ENCODE assay signal across 23 mouse cellular contexts in the genomic region with DNA sequence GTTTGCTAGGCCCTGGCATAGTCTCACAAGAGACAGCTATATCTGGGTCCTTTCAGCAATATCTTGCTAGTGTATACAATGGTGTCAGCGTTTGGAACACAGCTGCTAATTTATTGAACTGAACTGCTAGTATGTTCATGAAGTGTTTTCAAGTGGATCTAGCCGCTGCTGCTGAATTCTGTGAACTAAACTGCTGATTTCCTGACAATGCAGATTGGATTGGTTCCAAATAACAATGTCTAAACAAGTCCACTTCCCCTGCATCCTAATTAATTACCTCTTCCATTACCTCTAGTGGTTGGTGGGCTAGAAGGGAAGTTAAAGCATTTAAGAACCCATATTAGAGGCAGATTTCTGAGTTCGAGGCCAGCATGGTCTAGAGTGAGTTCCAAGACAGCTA. TPM values are rescaled to one million over a fixed set of nuclear protein-coding genes. Genes with fewer than 3 reads are reported as not detected.
A peak's percentile ranks its signal among the peaks of the same experiment; 100 is the strongest.
DNase-seq lines count a peak whose midpoint lies in the region; ATAC-seq and TF ChIP-seq lines count a peak whose summit lies in the region.
"Had no signal": no experiment of that assay in that cellular context is flagged by ENCODE, and none has a peak within 500 bp of the region (broad histone marks: within the 10 kb centered on the region; RNA-seq: fewer than 3 reads in every experiment).

No protein-coding gene starts in this region.

- 33% methylated on average over 3 of the region's 3 CpGs for WGBS in forebrain, embryonic 14.5 days
- WGBS in forebrain, embryonic 15.5 days = 37% methylated on average over 3 of the region's 3 CpGs
- 57% methylated on average over 3 of the region's 3 CpGs for WGBS in lung, embryonic 14.5 days
- 49% methylated on average over 3 of the region's 3 CpGs for WGBS in lung, postnatal 0 days

- H3K4me3 ChIP-seq in forebrain, embryonic 14.5 days (ENCODE audit: low read depth, low read length) = no peak overlapping the region
- H3K4me3 ChIP-seq in forebrain, embryonic 15.5 days = no peak overlapping the region
- H3K4me3 ChIP-seq in lung, embryonic 14.5 days (ENCODE audit: low read depth, low read length) = no peak overlapping the region
- no peak overlapping the region for H3K4me3 ChIP-seq in lung, postnatal 0 days (ENCODE audit: low read depth, low read length)
- H3K4me3 ChIP-seq: embryonic facial prominence, embryonic 13.5 days; embryonic facial prominence, embryonic 15.5 days; erythroblast, embryonic 14.5 days; forebrain, embryonic 10.5 days had no signal

- no peak overlapping the region for H3K27ac ChIP-seq in forebrain, embryonic 14.5 days (ENCODE audit: low read depth, low read length)
- no peak overlapping the region for H3K27ac ChIP-seq in forebrain, embryonic 15.5 days (replicated peaks)
- no peak overlapping the region for H3K27ac ChIP-seq in lung, embryonic 14.5 days (ENCODE audit: low read depth)
- no peak overlapping the region for H3K27ac ChIP-seq in lung, postnatal 0 days (ENCODE audit: low read length)
- H3K27ac ChIP-seq: embryonic facial prominence, embryonic 13.5 days; embryonic facial prominence, embryonic 15.5 days; forebrain, embryonic 10.5 days had no signal

- H3K9ac ChIP-seq in forebrain, embryonic 14.5 days (ENCODE audit: low read length) = no peak overlapping the region
- H3K9ac ChIP-seq in forebrain, embryonic 15.5 days (replicated peaks) = no peak overlapping the region
- no peak overlapping the region for H3K9ac ChIP-seq in lung, embryonic 14.5 days
- H3K9ac ChIP-seq in lung, postnatal 0 days (replicated peaks; ENCODE audit: low read depth) = no peak overlapping the region
- H3K9ac ChIP-seq: embryonic facial prominence, embryonic 13.5 days; embryonic facial prominence, embryonic 15.5 days had no signal

- H3K27me3 ChIP-seq in forebrain, embryonic 14.5 days (replicated peaks; ENCODE audit: control insufficient read depth, insufficient read depth, low read length) = no peaks in the 10 kb centered on the region
- no peaks in the 10 kb centered on the region for H3K27me3 ChIP-seq in forebrain, embryonic 15.5 days
- no peaks in the 10 kb centered on the region for H3K27me3 ChIP-seq in lung, embryonic 14.5 days (ENCODE audit: insufficient read depth, low read length)
- no peaks in the 10 kb centered on the region for H3K27me3 ChIP-seq in lung, postnatal 0 days (replicated peaks; ENCODE audit: insufficient read depth, low read length)
- H3K27me3 ChIP-seq: embryonic facial prominence, embryonic 13.5 days; embryonic facial prominence, embryonic 15.5 days had no signal

- no peaks in the 10 kb centered on the region for H3K4me1 ChIP-seq in forebrain, embryonic 14.5 days (ENCODE audit: control insufficient read depth, insufficient read depth, low read length)
- H3K4me1 ChIP-seq in forebrain, embryonic 15.5 days = no peaks in the 10 kb centered on the region
- no peaks in the 10 kb centered on the region for H3K4me1 ChIP-seq in lung, embryonic 14.5 days (ENCODE audit: insufficient read depth)
- no peaks in the 10 kb centered on the region for H3K4me1 ChIP-seq in lung, postnatal 0 days (ENCODE audit: insufficient read depth, low read depth, low read length)
- H3K4me1 ChIP-seq: embryonic facial prominence, embryonic 15.5 days; forebrain, embryonic 10.5 days had no signal

- no peak for TF ChIP-seq POLR2A in brain, embryonic 14.5 days (IDR thresholded peaks at IDR 0.05; ENCODE audit: borderline replicate concordance, extremely low read depth, insufficient read depth, insufficient read length, poor library complexity, severe bottlenecking)

- H3K9me3 ChIP-seq in forebrain, embryonic 14.5 days (replicated peaks; ENCODE audit: control insufficient read depth, low read length) = no peaks in the 10 kb centered on the region
- no peaks in the 10 kb centered on the region for H3K9me3 ChIP-seq in forebrain, embryonic 15.5 days
- no peaks in the 10 kb centered on the region for H3K9me3 ChIP-seq in lung, embryonic 14.5 days (ENCODE audit: low read depth, low read length)
- no peaks in the 10 kb centered on the region for H3K9me3 ChIP-seq in lung, postnatal 0 days (ENCODE audit: low read length)
- H3K9me3 ChIP-seq: embryonic facial prominence, embryonic 13.5 days; embryonic facial prominence, embryonic 15.5 days had no signal

- intact Hi-C loops in gastrocnemius, postnatal 36 days (cut with DNase I) = no loop called here

- TF ChIP-seq EP300 in lung, postnatal 0 days (IDR thresholded peaks at IDR 0.05) = no peak

- no peaks in the 10 kb centered on the region for H3K36me3 ChIP-seq in forebrain, embryonic 14.5 days (ENCODE audit: control insufficient read depth, insufficient read depth, low read length)
- H3K36me3 ChIP-seq in forebrain, embryonic 15.5 days = no peaks in the 10 kb centered on the region
- no peaks in the 10 kb centered on the region for H3K36me3 ChIP-seq in lung, embryonic 14.5 days (ENCODE audit: insufficient read depth)
- H3K36me3 ChIP-seq in lung, postnatal 0 days (ENCODE audit: insufficient read depth, low read length) = no peaks in the 10 kb centered on the region
- H3K36me3 ChIP-seq: embryonic facial prominence, embryonic 13.5 days; embryonic facial prominence, embryonic 15.5 days; forebrain, embryonic 10.5 days had no signal

- DNase-seq in forebrain, embryonic 14.5 days (ENCODE audit: low spot score) = peak; percentile 59
- peak; percentile 60 for DNase-seq in lung, embryonic 14.5 days
- no peak for DNase-seq in lung, postnatal 0 days (ENCODE audit: low spot score)
- peak; percentile 76 for DNase-seq in brain, embryonic 14.5 days (ENCODE audit: low read depth)
- DNase-seq in left cerebral cortex, adult 18-20 months (ENCODE audit: low spot score in 2 of 2) = no peak
- no peak for DNase-seq in gastrocnemius, postnatal 36 days
- DNase-seq: adrenal gland, adult 2 months; adrenal gland, postnatal 10 days; adrenal gland, postnatal 25 days; cerebellum, adult 11 months; cerebellum, adult 18-20 months; cerebellum, adult 8-10 months; cerebellum, adult 9-11 months; cerebellum, postnatal 14 days; cerebellum, postnatal 36 days; embryo, embryonic 11 days had no signal

- peak; percentile 67; the same call in 1 of the 2 replicates for ATAC-seq in forebrain, embryonic 14.5 days
- ATAC-seq in forebrain, embryonic 15.5 days (replicated peaks) = no peak
- ATAC-seq in lung, embryonic 14.5 days (ENCODE audit: insufficient read depth) = peak; percentile 21; the same call in 1 of the 2 replicates
- ATAC-seq in lung, postnatal 0 days = no peak

- no peak for TF ChIP-seq CTCF in lung, embryonic 14.5 days (IDR thresholded peaks at IDR 0.05; ENCODE audit: low read depth)
- TF ChIP-seq CTCF in lung, postnatal 0 days (IDR thresholded peaks at IDR 0.05) = no peak
- no peak for TF ChIP-seq CTCF in brain, embryonic 14.5 days (IDR thresholded peaks at IDR 0.05; ENCODE audit: borderline replicate concordance, extremely low read depth, insufficient read depth, insufficient read length)

- H3K4me2 ChIP-seq in forebrain, embryonic 14.5 days (ENCODE audit: low read length) = no peak overlapping the region
- no peak overlapping the region for H3K4me2 ChIP-seq in forebrain, embryonic 15.5 days (replicated peaks)
- no peak overlapping the region for H3K4me2 ChIP-seq in lung, embryonic 14.5 days
- H3K4me2 ChIP-seq in lung, postnatal 0 days (replicated peaks; ENCODE audit: low read depth, low read length) = no peak overlapping the region
- H3K4me2 ChIP-seq: embryonic facial prominence, embryonic 13.5 days; embryonic facial prominence, embryonic 15.5 days had no signal

RNA-seq across cellular contexts. Expression of gene Tbc1d9, which starts 19.7 kb away (rescaled TPM):
- polyA plus RNA-seq in forebrain, embryonic 14.5 days (2014; fragmentation: Nextera tagmentation; extraction: Ambion mirVana) = 16.6 and 18.8 TPM in 2 replicates
- 11.9 and 16.1 TPM in 2 replicates for polyA plus RNA-seq in forebrain, embryonic 15.5 days (2015; fragmentation: Nextera tagmentation; extraction: Ambion mirVana)
- polyA plus RNA-seq in lung, embryonic 14.5 days (2014; fragmentation: Nextera tagmentation; extraction: Ambion mirVana) = 1.4 and 2.2 TPM in 2 replicates
- 1.8 TPM in 2 replicates for polyA plus RNA-seq in lung, postnatal 0 days (2015; fragmentation: Nextera tagmentation; extraction: Ambion mirVana)
- polyA plus RNA-seq in brain, embryonic 14.5 days (2012; rRNA removed) = 48.5 and 75.7 TPM in 2 replicates
- 10 to 100 TPM; 96.2 to 97.5 TPM for total RNA-seq in left cerebral cortex, adult 18-20 months (2021)
- total RNA-seq in gastrocnemius, postnatal 36 days (2021) = under 1 TPM; 0.62 to 0.66 TPM
- total RNA-seq: MEL had no signal
- polyA plus RNA-seq: erythroblast, embryonic 14.5 days had no signal

RNA-seq across cellular contexts. Expression of gene Gm10645, which starts 20.5 kb away (rescaled TPM):
- 7.9 and 8.2 TPM in 2 replicates for polyA plus RNA-seq in forebrain, embryonic 14.5 days (2014; fragmentation: Nextera tagmentation; extraction: Ambion mirVana)
- polyA plus RNA-seq in forebrain, embryonic 15.5 days (2015; fragmentation: Nextera tagmentation; extraction: Ambion mirVana) = 5.5 and 8.1 TPM in 2 replicates
- polyA plus RNA-seq in lung, embryonic 14.5 days (2014; fragmentation: Nextera tagmentation; extraction: Ambion mirVana) = 1.2 TPM in 2 replicates
- 1.0 and 1.4 TPM in 2 replicates for polyA plus RNA-seq in lung, postnatal 0 days (2015; fragmentation: Nextera tagmentation; extraction: Ambion mirVana)
- polyA plus RNA-seq in brain, embryonic 14.5 days (2012; rRNA removed) = 1.6 and 3.0 TPM in 2 replicates
- 1 to 10 TPM; 1.8 to 2.0 TPM for total RNA-seq in left cerebral cortex, adult 18-20 months (2021)
- not detected for total RNA-seq in gastrocnemius, postnatal 36 days (2021)
- total RNA-seq: adrenal gland, postnatal 25 days; common myeloid progenitor, adult 5-6 weeks; MEL had no signal
- polyA plus RNA-seq: erythroblast, embryonic 14.5 days had no signal

Comparison
In these comparisons a context has a peak if more than half of its experiments do, and no peak if none do; other contexts are left out.
1. ATAC-seq: peak in forebrain, embryonic 14.5 days (single experiment) and lung, embryonic 14.5 days (single experiment); none in forebrain, embryonic 15.5 days (single experiment) and lung, postnatal 0 days (single experiment).
2. DNase-seq: peak in forebrain, embryonic 14.5 days (single experiment), lung, embryonic 14.5 days (single experiment) and brain, embryonic 14.5 days (single experiment); none in lung, postnatal 0 days (single experiment), left cerebral cortex, adult 18-20 months (0 of 2) and gastrocnemius, postnatal 36 days (0 of 2).